Mouse (Mus musculus) ES-E14 (cell line): ENCODE data around the gene Lim2.

Source experiments
- CHD2 ChIP-seq: IDR thresholded peaks from 2 replicates; pipeline ENCODE4 v1.6.1; 2014; ENCODE audit warnings: mild to moderate bottlenecking, low read depth, low read length, inconsistent platforms
- ZNF384 ChIP-seq: IDR thresholded peaks from 2 replicates; pipeline ENCODE4 v1.6.1; 2012; ENCODE audit warnings: low read depth, low read length, inconsistent platforms

GRCm38 (mm10) chr7:43443126-43443916 lies 15.9 kb downstream of the Lim2 start:
- TF ChIP-seq CHD2 = no peak
- TF ChIP-seq ZNF384 = no peak
